8 mouse cellular contexts compared by ENCODE assay signal in the genomic region with DNA sequence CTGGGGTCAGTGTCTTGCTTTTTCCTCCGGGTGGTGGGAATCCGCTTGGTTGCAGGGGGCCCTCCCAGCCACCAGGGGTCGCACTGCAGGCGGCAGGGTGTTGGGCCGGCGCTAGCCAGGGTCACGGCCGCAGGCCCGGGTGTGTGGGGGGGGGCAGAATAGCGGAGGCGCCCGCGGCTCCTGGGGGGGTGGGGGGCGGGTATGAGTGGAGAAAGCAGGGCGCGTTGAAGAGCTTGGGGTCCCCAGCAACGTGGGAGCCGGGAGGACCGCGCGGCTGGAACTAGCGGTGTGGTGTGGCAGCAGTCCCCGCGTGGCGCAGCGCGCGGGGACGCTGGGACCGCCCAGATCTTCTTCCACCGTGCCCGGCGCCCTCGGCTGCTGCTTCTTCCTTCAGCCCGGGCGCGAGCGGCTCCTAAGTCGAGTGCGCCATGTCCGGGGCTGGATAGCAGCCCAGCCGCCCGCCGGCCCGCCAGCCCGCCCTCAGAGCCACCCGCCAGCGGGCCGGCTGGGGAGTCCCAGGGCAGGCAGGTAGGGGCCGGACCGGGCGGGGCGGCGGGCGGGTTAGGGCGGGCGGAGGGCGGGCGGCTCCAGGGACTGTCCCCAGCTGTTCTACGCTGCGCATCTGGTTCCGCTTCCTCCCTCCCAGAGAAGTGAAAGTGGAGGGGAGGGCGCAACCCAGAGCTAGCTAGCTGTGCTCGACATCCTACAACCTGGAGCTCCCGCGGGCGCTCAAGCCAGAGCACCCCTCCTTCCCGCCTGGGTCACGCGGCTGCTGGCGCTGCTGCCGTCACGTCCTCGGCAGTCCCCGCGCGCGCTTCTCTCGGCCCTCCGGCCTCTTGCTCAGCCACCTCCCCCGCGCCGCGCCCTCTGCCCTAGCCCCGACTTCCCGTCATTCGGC. TPM values are rescaled to one million over a fixed set of nuclear protein-coding genes. Genes with fewer than 3 reads are reported as not detected.
A peak's percentile ranks its signal among the peaks of the same experiment; 100 is the strongest.
DNase-seq lines count a peak whose midpoint lies in the region; ATAC-seq and TF ChIP-seq lines count a peak whose summit lies in the region.

A gene (plus strand): TSS at position 152 of the 898 bp plus-strand sequence.

- peak within 1 kb of the TSS; percentile 85 for H3K9ac ChIP-seq in embryonic facial prominence, embryonic 13.5 days
- H3K9ac ChIP-seq in limb, embryonic 11.5 days (ENCODE audit: low read length), result peak within 1 kb of the TSS; percentile 94
- H3K9ac ChIP-seq in midbrain, embryonic 13.5 days (replicated peaks), result peak within 1 kb of the TSS; percentile 90

- peak; percentile 91 for DNase-seq in 3134 (ENCODE audit: extremely low read depth, insufficient read length, low spot score)
- peak; percentile 95 to 97 for DNase-seq in adrenal gland, postnatal 36 days
- peak; percentile 96 for DNase-seq in heart, adult 18-20 months
- peak; percentile 93 for DNase-seq in kidney, adult 18-20 months
- DNase-seq in limb, embryonic 11.5 days (ENCODE audit: low spot score), result peak; percentile 95

- peak within 1 kb of the TSS; percentile 79 for H3K4me3 ChIP-seq in embryonic facial prominence, embryonic 13.5 days
- peak within 1 kb of the TSS; percentile 87 for H3K4me3 ChIP-seq in limb, embryonic 11.5 days (ENCODE audit: low read depth, low read length)
- H3K4me3 ChIP-seq in midbrain, embryonic 13.5 days (replicated peaks), result peak within 1 kb of the TSS; percentile 90
- peak within 1 kb of the TSS; percentile 80 for H3K4me3 ChIP-seq in small intestine, adult 2 months (ENCODE audit: low read depth, low read length)

- H3K27me3 ChIP-seq in embryonic facial prominence, embryonic 13.5 days, result no peaks in the 10 kb centered on the region
- H3K27me3 ChIP-seq in limb, embryonic 11.5 days (ENCODE audit: control insufficient read depth, insufficient read depth, low read length), result no peaks in the 10 kb centered on the region
- H3K27me3 ChIP-seq in midbrain, embryonic 13.5 days, result no peaks in the 10 kb centered on the region
- no peaks in the 10 kb centered on the region for H3K27me3 ChIP-seq in small intestine, adult 2 months (ENCODE audit: control insufficient read depth, insufficient read depth, low read length)

- under 1% methylated on average over 78 of the region's 87 CpGs for WGBS in embryonic facial prominence, embryonic 13.5 days
- under 1% methylated on average over 63 of the region's 87 CpGs for WGBS in limb, embryonic 11.5 days
- WGBS in midbrain, embryonic 13.5 days, result under 1% methylated on average over 78 of the region's 87 CpGs
- WGBS in small intestine, adult 2 months, result under 1% methylated on average over 77 of the region's 87 CpGs

- TF ChIP-seq CTCF in small intestine, adult 2 months (IDR thresholded peaks at IDR 0.05; ENCODE audit: extremely low read depth, insufficient read length, insufficient replicate concordance, low read depth, low read length), result peak; percentile 86

- peak; percentile 67 for TF ChIP-seq POLR2A in small intestine, adult 2 months (IDR thresholded peaks at IDR 0.05; ENCODE audit: low read depth, low read length)

- H3K9me3 ChIP-seq in embryonic facial prominence, embryonic 13.5 days, result no peaks in the 10 kb centered on the region
- H3K9me3 ChIP-seq in limb, embryonic 11.5 days (ENCODE audit: control insufficient read depth, low read length), result no peaks in the 10 kb centered on the region
- H3K9me3 ChIP-seq in midbrain, embryonic 13.5 days, result no peaks in the 10 kb centered on the region

- H3K36me3 ChIP-seq in embryonic facial prominence, embryonic 13.5 days, result peaks cover 44% of the 10 kb centered on the region
- H3K36me3 ChIP-seq in limb, embryonic 11.5 days (ENCODE audit: control insufficient read depth, insufficient read depth, low read length), result peaks cover 5% of the 10 kb centered on the region
- H3K36me3 ChIP-seq in midbrain, embryonic 13.5 days, result peaks cover 48% of the 10 kb centered on the region
- peaks cover 31% of the 10 kb centered on the region for H3K36me3 ChIP-seq in small intestine, adult 2 months (ENCODE audit: control insufficient read depth, insufficient read depth, low read length)

- peak within 1 kb of the TSS; percentile 95 for H3K27ac ChIP-seq in embryonic facial prominence, embryonic 13.5 days
- peak within 1 kb of the TSS; percentile 94 for H3K27ac ChIP-seq in limb, embryonic 11.5 days (replicated peaks; ENCODE audit: low read depth, low read length)
- H3K27ac ChIP-seq in midbrain, embryonic 13.5 days, result peak within 1 kb of the TSS; percentile 96
- peak within 1 kb of the TSS; percentile 87 for H3K27ac ChIP-seq in small intestine, adult 2 months (ENCODE audit: insufficient read depth, low read depth, low read length)

- H3K4me2 ChIP-seq in embryonic facial prominence, embryonic 13.5 days, result peak within 1 kb of the TSS; percentile 85
- H3K4me2 ChIP-seq in limb, embryonic 11.5 days (ENCODE audit: low read depth, severe bottlenecking), result peak within 1 kb of the TSS; percentile 71
- H3K4me2 ChIP-seq in midbrain, embryonic 13.5 days (replicated peaks), result peak within 1 kb of the TSS; percentile 89

- peak; percentile 83 for ATAC-seq in embryonic facial prominence, embryonic 13.5 days (ENCODE audit: insufficient number of reproducible peaks, insufficient read depth, low FRiP score, low TSS enrichment, low read depth)
- ATAC-seq in limb, embryonic 11.5 days (ENCODE audit: insufficient number of reproducible peaks, low FRiP score, low TSS enrichment, low read depth), result peak; percentile 85
- peak; percentile 88 for ATAC-seq in midbrain, embryonic 13.5 days

- peaks cover 15% of the 10 kb centered on the region for H3K4me1 ChIP-seq in embryonic facial prominence, embryonic 13.5 days
- H3K4me1 ChIP-seq in limb, embryonic 11.5 days (ENCODE audit: control insufficient read depth, insufficient read depth, low read length), result 0 out of 2 replicates have a peak, but pooled peaks cover 8% of the 10 kb centered on the region
- peaks cover 21% of the 10 kb centered on the region for H3K4me1 ChIP-seq in midbrain, embryonic 13.5 days (replicated peaks)
- peaks cover 6% of the 10 kb centered on the region; the same call in 1 of the 2 replicates for H3K4me1 ChIP-seq in small intestine, adult 2 months (ENCODE audit: control insufficient read depth, insufficient read depth, insufficient read length, low read length)

RNA-seq across cellular contexts. Expression of the gene that starts here (rescaled TPM):
- total RNA-seq in adrenal gland, postnatal 36 days (2021), result 1 to 10 TPM; 6.2 to 7.3 TPM
- polyA plus RNA-seq in embryonic facial prominence, embryonic 13.5 days (2015; fragmentation: Nextera tagmentation; extraction: Ambion mirVana), result 4.9 and 5.6 TPM in 2 replicates
- total RNA-seq in heart, adult 18-20 months (2021), result 10 to 100 TPM; 33.6 to 37.5 TPM
- polyA plus RNA-seq in limb, embryonic 11.5 days (2014; fragmentation: Nextera tagmentation; extraction: Ambion mirVana), result 3.9 and 5.5 TPM in 2 replicates
- polyA plus RNA-seq in midbrain, embryonic 13.5 days (2015; fragmentation: Nextera tagmentation; extraction: Ambion mirVana), result 5.9 and 6.6 TPM in 2 replicates
- 10.7 and 14.1 TPM in 2 replicates for polyA plus RNA-seq in small intestine, adult 2 months (2012; rRNA removed)

Comparison
In these comparisons a context has a peak if more than half of its experiments do, and no peak if none do; other contexts are left out.
1. Peak in every context shown above with its lines: DNase-seq, ATAC-seq, H3K4me3 ChIP-seq and H3K27ac ChIP-seq.
2. RNA of the gene that starts here (total RNA-seq): 33.6 to 37.5 TPM in heart, adult 18-20 months; 6.2 to 7.3 TPM in adrenal gland, postnatal 36 days; every median in the first group is over 4 times any median in the second.